Mouse (Mus musculus) liver, embryonic 16.5 days (tissue): ENCODE data around the gene Guf1. TPM values are rescaled to one million over a fixed set of nuclear protein-coding genes. Genes with fewer than 3 reads are reported as not detected.

Experiments used
- ATAC-seq: fragments of 200-750 bp; cut with Nextera tagmentation; 2 replicates; pipeline ENCODE4 v1.8.0; 2017; ENCODE audit warnings: low read depth, mild to moderate bottlenecking, moderate number of reproducible peaks, moderate library complexity
- H3K27ac ChIP-seq: fragments of 300-500 bp; sonication (generic); 2 replicates; pipeline ENCODE4 v1.5.1; 2014; ENCODE audit warnings: mild to moderate bottlenecking, low read length
- H3K27me3 ChIP-seq: fragments of 300-500 bp; sonication (generic); 2 replicates; pipeline ENCODE4 v1.6.1; 2014; ENCODE audit warnings: low read depth, low read length, mixed read lengths; ENCODE audit not compliant: control insufficient read depth, insufficient read depth
- H3K36me3 ChIP-seq: fragments of 300-500 bp; sonication (generic); 2 replicates; pipeline ENCODE4 v1.6.1; 2014; ENCODE audit warnings: mild to moderate bottlenecking; ENCODE audit not compliant: control insufficient read depth, insufficient read depth
- H3K4me1 ChIP-seq: fragments of 300-500 bp; sonication (generic); 2 replicates; pipeline ENCODE4 v1.6.1; 2014; ENCODE audit warnings: low read depth, low read length, mixed read lengths; ENCODE audit not compliant: control insufficient read depth
- H3K4me2 ChIP-seq: fragments of 300-500 bp; sonication (generic); 2 replicates; pipeline ENCODE4 v1.6.1; 2014; ENCODE audit warnings: low read depth, low read length, mixed read lengths
- H3K4me3 ChIP-seq: fragments of 300-500 bp; sonication (generic); 2 replicates; pipeline ENCODE4 v1.5.1; 2014; ENCODE audit warnings: low read depth, mild to moderate bottlenecking, low read length
- H3K9ac ChIP-seq: fragments of 300-500 bp; sonication (generic); 2 replicates; pipeline ENCODE4 v1.6.1; 2014; ENCODE audit warnings: low read depth, low read length
- H3K9me3 ChIP-seq: fragments of 300-500 bp; sonication (generic); replicated peaks from 2 replicates; pipeline ENCODE4 v1.6.1; 2016; ENCODE audit warnings: low read length; ENCODE audit not compliant: control insufficient read depth
- WGBS: fragments of 180-500 bp; shearing (Covaris S2); extraction: QIAGEN DNeasy Blood & Tissue Kit; methylation state at CpG from one replicate; pipeline ENCODE4 v1.1.7; 2014; ENCODE audit not compliant: insufficient replicate concordance; 5-methylcytosine and 5-hydroxymethylcytosine counted together
- polyA plus RNA-seq: library from polyadenylated mRNA; unstranded; fragments of >200 nt; fragmentation: Nextera tagmentation; extraction: Ambion mirVana; gene quantifications from 2 replicates; pipeline ENCODE4 v1.2.1, GENCODE M21; 2015

The Guf1 gene
- polyA plus RNA-seq, 1 experiment from 2014 or later = 10.0 TPM

DNA sequence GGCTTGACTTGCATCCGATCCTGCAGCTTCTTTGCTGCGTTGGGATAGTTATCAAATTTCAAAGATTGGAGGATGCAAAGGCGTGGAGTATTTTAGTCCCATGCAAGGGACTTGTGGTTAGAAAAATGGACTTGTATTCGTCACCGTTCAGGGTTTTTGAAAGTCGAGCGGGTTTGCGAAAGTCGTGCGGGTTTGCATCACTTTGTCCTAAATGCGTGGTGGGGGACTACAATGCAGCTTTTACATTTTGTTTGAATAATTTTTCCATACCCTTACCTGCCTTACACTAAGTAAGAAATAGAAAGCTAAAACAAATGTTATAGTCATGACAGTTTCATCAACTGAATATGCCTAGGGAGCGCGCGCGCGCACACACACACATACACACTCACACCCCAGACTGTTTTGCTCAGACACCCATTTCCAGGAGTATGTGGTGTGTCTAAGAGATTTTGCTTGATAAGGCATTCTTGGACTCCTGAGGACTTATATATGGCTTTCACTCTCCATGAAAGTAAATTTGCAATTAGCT, 747 bp downstream of the Guf1 start:
- no peaks in the 10 kb centered on the region for H3K9me3 ChIP-seq
- peak overlapping the region; percentile 86 for H3K9ac ChIP-seq
- WGBS = 7% methylated on average over 16 of the region's 16 CpGs
- no peaks in the 10 kb centered on the region for H3K36me3 ChIP-seq
- ATAC-seq = peak; percentile 4; the same call in 1 of the 2 replicates
- no peaks in the 10 kb centered on the region for H3K4me1 ChIP-seq
- H3K4me3 ChIP-seq = peak overlapping the region; percentile 90
- H3K27ac ChIP-seq = 0 out of 2 replicates have a peak overlapping the region, but pooled peaks have one; percentile 55
- no peaks in the 10 kb centered on the region for H3K27me3 ChIP-seq
- peak overlapping the region; percentile 78 for H3K4me2 ChIP-seq

DNA sequence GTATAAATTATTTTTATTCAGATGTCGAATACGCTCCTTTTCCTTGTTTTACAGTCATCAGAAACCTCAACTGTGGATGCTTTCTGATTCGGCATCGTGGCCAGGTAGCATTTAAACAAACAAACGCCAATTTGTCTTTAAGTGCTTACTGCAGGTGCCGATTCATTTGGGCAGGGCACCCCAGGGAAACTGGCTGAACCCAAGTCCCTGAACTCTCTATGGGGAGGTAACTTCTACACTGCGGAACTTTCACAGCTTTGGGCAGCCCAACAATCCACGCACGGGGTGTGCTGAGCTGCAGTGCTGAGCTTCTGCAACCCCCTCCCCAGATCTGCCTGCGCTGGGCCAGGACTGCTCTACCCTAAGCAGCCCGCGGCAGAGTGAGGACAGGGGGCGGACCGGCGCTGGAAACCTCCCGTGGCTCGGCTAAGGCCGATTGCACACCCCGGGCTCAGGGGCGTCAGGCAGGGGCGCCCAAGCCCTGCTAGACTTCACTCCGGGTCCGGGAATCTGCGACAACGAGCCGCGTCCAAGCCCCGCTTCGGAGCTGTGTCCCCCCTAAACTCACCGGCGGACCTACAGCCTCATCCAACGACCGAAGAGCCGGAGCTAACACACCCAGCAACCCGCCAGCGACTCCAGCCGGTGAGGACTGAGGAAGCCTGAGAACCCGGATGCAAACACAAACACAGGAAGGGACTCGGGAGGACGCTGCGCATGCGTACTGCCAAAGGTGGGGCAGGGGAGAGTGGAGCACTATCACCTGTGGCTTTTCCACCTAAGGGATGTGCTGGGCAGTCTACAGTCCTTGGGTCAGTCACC, 35.1 kb downstream of the Guf1 start, which contains the start of gene Gnpda2:
Gene Gnpda2, minus strand, starts transcription at position 701 of the 822 bp plus-strand sequence.
- Histone ChIP-seq H3K9ac (peak within 1 kb of the TSS; percentile 79), H3K36me3 (no peaks in the 10 kb centered on the region), H3K4me1 (no peaks in the 10 kb centered on the region; the same call in 1 of the 2 replicates), H3K4me3 (peak within 1 kb of the TSS; percentile 73), H3K27me3 (no peaks in the 10 kb centered on the region), H3K4me2 (peak within 1 kb of the TSS; percentile 71), H3K27ac (0 out of 2 replicates have a peak within 1 kb of the TSS, but pooled peaks have one; percentile 20), H3K9me3 (no peaks in the 10 kb centered on the region)
- ATAC-seq = peak; percentile 89
- 3% methylated on average over 42 of the region's 42 CpGs for WGBS

DNA sequence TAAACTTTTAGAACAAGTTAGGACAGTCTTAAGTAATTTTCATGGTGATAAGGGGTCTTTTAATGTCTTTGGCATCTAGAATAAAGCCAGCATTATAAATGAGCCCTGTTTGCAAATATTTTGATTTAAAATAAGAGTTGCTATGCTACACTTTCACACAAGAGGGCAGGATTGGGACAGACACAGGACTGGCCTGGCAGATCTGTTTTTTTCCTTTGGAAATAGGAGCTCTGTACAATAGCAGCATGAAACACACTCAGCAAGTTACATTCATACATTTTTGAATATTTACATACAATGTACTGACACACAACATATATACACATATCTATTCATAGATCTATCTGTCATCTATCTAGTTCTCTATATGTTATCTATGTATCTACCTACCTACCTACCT, 44.3 kb downstream of the Guf1 start:
- H3K4me1 ChIP-seq = no peaks in the 10 kb centered on the region
- no peak overlapping the region for H3K9ac ChIP-seq
- H3K36me3 ChIP-seq = no peaks in the 10 kb centered on the region
- no peaks in the 10 kb centered on the region for H3K9me3 ChIP-seq
- no peak overlapping the region for H3K27ac ChIP-seq
- no peak overlapping the region for H3K4me3 ChIP-seq
- H3K27me3 ChIP-seq = no peaks in the 10 kb centered on the region
- no peak overlapping the region for H3K4me2 ChIP-seq
- no peak for ATAC-seq

GRCm38 (mm10) chr5:69613209-69613796, 56.6 kb downstream of the Guf1 start:
- Histone ChIP-seq H3K4me3 (no peak overlapping the region), H3K9ac (no peak overlapping the region), H3K27me3 (no peaks in the 10 kb centered on the region), H3K36me3 (no peaks in the 10 kb centered on the region), H3K27ac (no peak overlapping the region), H3K9me3 (no peaks in the 10 kb centered on the region), H3K4me2 (no peak overlapping the region), H3K4me1 (no peaks in the 10 kb centered on the region)
- no peak for ATAC-seq
- WGBS = 12% methylated on average over 4 of the region's 4 CpGs

DNA sequence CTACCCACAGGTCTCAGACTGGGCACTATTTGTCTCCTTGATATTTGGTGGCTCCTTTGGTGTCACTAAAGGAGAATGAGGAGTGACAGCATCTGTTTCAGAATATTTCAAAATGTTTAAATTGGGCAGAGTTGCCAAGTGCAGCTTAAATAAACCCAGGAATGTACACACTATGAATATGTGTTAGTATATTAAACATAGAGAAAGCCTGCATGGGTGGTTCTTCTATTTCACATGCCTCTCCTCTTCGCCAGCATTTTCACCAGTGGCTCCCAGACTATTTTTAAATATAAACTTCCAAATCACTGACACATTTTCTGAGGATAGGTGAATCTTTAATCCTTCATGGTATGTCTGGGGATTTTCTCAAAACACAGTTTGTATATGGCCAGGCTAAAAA, 64.2 kb downstream of the Guf1 start:
- Histone ChIP-seq H3K4me2 (no peak overlapping the region), H3K27ac (no peak overlapping the region), H3K27me3 (no peaks in the 10 kb centered on the region), H3K9ac (no peak overlapping the region), H3K36me3 (no peaks in the 10 kb centered on the region), H3K4me3 (no peak overlapping the region), H3K9me3 (no peaks in the 10 kb centered on the region), H3K4me1 (no peaks in the 10 kb centered on the region)
- ATAC-seq = no peak
- WGBS = 20% methylated on average over 1 of the region's 1 CpGs

Other genes starting within 250 kb of the Guf1 start
- 0.04 TPM in 1 of 2 replicates, not detected in the other for gene Kctd8, start 215.2 kb upstream of the Guf1 start, polyA plus RNA-seq
- gene Yipf7, start 14.3 kb upstream of the Guf1 start, polyA plus RNA-seq = 0.22 and 0.33 TPM in 2 replicates
- 5.9 and 6.4 TPM in 2 replicates for gene Gnpda2, start 35.4 kb downstream of the Guf1 start, polyA plus RNA-seq